Mouse (Mus musculus): ENCODE data around the gene Reln. TPM values are rescaled to one million over a fixed set of nuclear protein-coding genes. Genes with fewer than 3 reads are reported as not detected.

The Reln gene
- polyA plus RNA-seq, 1 experiment: 0.61 TPM

DNA sequence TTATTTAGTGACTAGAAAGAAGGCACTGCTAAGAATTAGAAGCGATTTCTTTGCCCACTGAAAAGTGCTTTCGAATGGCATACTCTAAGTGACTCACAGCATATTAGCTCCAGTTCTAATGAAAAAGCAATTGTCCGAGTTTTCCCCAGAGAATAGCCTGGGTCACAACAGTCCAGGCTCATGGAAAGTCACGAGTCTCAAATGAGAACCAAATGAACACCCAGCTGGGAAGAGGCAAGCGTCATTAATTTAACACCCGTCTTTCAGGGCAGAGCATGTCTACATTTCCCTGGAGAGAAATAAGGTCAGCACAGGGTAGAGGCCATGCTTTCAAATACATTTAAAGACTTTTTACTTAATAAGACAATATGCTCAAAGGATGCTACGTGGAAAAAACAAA, 312.8 kb downstream of the Reln start:
- no peak for DNase-seq
- no peaks in the 10 kb centered on the region for H3K27me3 ChIP-seq (ENCODE audit: control insufficient read depth, insufficient read depth, low read length)
- TF ChIP-seq CTCF (IDR thresholded peaks at IDR 0.05; ENCODE audit: borderline replicate concordance, control insufficient read depth, extremely low read depth, insufficient read depth, low read length, poor library complexity): no peak
- no peak for TF ChIP-seq POLR2A (IDR thresholded peaks at IDR 0.05; ENCODE audit: control insufficient read depth, extremely low read depth, insufficient read depth, low read length, poor library complexity)

DNA sequence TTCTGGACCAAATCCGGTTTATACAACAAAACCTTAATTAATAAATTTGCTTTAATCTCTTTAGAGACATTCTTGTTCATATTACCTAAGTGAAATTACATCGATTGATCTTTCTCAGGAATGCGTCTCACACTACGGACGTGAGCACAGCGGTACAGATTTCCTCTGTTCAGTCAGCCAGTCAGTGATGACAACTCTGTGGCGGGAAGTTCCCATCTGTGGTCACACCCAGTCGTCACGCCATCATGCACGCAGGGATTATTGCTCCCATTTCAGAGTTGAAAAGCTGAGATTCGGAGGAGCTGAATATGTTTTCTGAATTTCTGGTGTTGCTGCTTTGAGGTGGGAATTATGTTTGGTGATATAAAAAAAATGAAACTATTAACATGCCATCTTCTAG, 316.1 kb downstream of the Reln start:
- Histone ChIP-seq H3K27me3 (ENCODE audit: control insufficient read depth, insufficient read depth, low read length) (no peaks in the 10 kb centered on the region), H3K27ac (ENCODE audit: control insufficient read depth, insufficient read depth, low read length) (no peak overlapping the region), H3K4me3 (ENCODE audit: control insufficient read depth, insufficient read depth, low read length) (no peak overlapping the region), H3K4me1 (replicated peaks; ENCODE audit: control insufficient read depth, insufficient read depth, low read length) (no peaks in the 10 kb centered on the region), H3K36me3 (ENCODE audit: control insufficient read depth, insufficient read depth, low read length) (no peaks in the 10 kb centered on the region)
- no peak for DNase-seq
- TF ChIP-seq CTCF (IDR thresholded peaks at IDR 0.05; ENCODE audit: borderline replicate concordance, control insufficient read depth, extremely low read depth, insufficient read depth, low read length, poor library complexity) (no peak), POLR2A (IDR thresholded peaks at IDR 0.05; ENCODE audit: control insufficient read depth, extremely low read depth, insufficient read depth, low read length, poor library complexity) (no peak)
- 92% methylated on average over 11 of the region's 11 CpGs for WGBS

More for the DNA sequence above, 312.8 kb downstream of the Reln start:
- Histone ChIP-seq H3K36me3 (ENCODE audit: control insufficient read depth, insufficient read depth, low read length) (no peaks in the 10 kb centered on the region), H3K27ac (ENCODE audit: control insufficient read depth, insufficient read depth, low read length) (no peak overlapping the region), H3K4me3 (ENCODE audit: control insufficient read depth, insufficient read depth, low read length) (no peak overlapping the region), H3K4me1 (replicated peaks; ENCODE audit: control insufficient read depth, insufficient read depth, low read length) (no peaks in the 10 kb centered on the region)
- 87% methylated on average over 7 of the region's 7 CpGs for WGBS

DNA sequence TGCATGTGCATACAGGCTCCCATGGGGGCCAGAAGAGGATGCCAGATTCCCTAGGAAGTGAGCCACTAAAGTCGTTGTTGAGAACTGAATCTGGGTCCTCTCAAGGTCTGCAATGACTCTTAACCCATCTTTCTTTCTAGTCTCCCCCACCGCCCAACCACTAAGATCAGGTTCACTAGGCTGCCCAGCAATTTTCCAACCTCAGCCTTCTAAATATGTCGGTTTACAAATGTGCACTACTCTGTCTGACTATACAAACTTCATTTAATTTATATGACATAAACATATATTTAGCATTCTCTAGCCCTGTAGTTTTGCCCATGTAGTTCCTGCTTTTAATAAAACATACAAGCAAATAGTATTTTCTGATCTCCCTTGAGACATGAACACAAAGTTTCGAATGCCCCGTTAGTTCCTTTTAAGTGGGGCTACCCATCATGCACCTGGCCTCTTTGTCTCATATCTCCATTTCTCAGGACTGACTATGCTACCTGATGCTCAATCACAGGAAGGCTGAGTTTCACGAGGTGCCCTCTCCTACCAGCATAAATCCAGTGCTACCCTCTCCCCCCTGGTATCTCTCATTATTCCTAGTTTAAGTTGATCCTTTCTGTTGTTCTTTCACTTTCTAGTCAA, 317.1 kb downstream of the Reln start:
- WGBS: 82% methylated on average over 6 of the region's 6 CpGs
- no peak for TF ChIP-seq CTCF (IDR thresholded peaks at IDR 0.05; ENCODE audit: borderline replicate concordance, control insufficient read depth, extremely low read depth, insufficient read depth, low read length, poor library complexity)
- no peak for TF ChIP-seq POLR2A (IDR thresholded peaks at IDR 0.05; ENCODE audit: control insufficient read depth, extremely low read depth, insufficient read depth, low read length, poor library complexity)
- no peaks in the 10 kb centered on the region for H3K27me3 ChIP-seq (ENCODE audit: control insufficient read depth, insufficient read depth, low read length)
- no peaks in the 10 kb centered on the region for H3K4me1 ChIP-seq (replicated peaks; ENCODE audit: control insufficient read depth, insufficient read depth, low read length)
- DNase-seq: no peak
- no peak overlapping the region for H3K4me3 ChIP-seq (ENCODE audit: control insufficient read depth, insufficient read depth, low read length)
- H3K27ac ChIP-seq (ENCODE audit: control insufficient read depth, insufficient read depth, low read length): no peak overlapping the region
- no peaks in the 10 kb centered on the region for H3K36me3 ChIP-seq (ENCODE audit: control insufficient read depth, insufficient read depth, low read length)

DNA sequence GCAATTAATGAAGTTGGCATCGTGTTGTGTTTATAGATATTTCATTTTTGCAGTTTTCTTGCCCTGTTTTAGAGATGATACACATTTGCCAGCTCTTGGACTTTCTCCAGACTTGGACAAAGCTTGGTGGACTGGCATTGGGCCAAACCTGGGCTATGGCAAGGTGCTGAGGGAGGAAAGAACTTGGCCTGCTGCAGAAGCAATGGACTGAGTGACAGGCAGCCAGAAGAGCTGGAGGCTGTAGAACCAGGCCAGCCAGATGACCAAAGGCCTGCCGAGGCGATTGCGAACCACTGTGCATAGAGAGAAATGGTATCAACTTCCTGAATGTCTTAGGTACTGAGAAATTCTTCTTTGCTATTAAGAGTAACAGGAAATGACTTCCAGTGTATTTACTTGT, 318.8 kb downstream of the Reln start:
- DNase-seq: no peak
- Histone ChIP-seq H3K4me1 (replicated peaks; ENCODE audit: control insufficient read depth, insufficient read depth, low read length) (no peaks in the 10 kb centered on the region), H3K27me3 (ENCODE audit: control insufficient read depth, insufficient read depth, low read length) (no peaks in the 10 kb centered on the region), H3K27ac (ENCODE audit: control insufficient read depth, insufficient read depth, low read length) (no peak overlapping the region), H3K4me3 (ENCODE audit: control insufficient read depth, insufficient read depth, low read length) (no peak overlapping the region), H3K36me3 (ENCODE audit: control insufficient read depth, insufficient read depth, low read length) (no peaks in the 10 kb centered on the region)
- WGBS: 92% methylated on average over 4 of the region's 4 CpGs
- no peak for TF ChIP-seq CTCF (IDR thresholded peaks at IDR 0.05; ENCODE audit: borderline replicate concordance, control insufficient read depth, extremely low read depth, insufficient read depth, low read length, poor library complexity)
- no peak for TF ChIP-seq POLR2A (IDR thresholded peaks at IDR 0.05; ENCODE audit: control insufficient read depth, extremely low read depth, insufficient read depth, low read length, poor library complexity)

DNA sequence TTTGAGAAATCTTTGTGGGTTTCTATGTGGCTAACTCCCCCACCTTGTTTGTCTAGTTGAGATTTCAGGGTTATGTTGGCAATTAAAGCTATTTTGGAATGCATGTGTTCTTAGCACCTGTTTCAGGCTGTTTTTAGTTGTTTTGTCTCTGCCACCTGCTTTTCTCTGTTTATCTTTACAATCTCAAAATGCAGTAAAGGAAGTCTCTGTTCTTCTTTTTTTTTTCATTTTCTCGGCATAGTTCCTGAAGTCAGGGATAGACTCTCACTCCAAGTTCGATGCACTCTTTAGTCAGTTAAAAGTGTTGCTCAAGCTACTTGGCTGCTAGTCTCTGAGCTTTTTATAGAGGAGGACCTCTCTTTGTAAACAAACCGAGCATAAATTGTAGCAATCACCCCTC, 320.4 kb downstream of the Reln start:
- Histone ChIP-seq H3K27ac (ENCODE audit: control insufficient read depth, insufficient read depth, low read length) (no peak overlapping the region), H3K36me3 (ENCODE audit: control insufficient read depth, insufficient read depth, low read length) (no peaks in the 10 kb centered on the region), H3K4me1 (replicated peaks; ENCODE audit: control insufficient read depth, insufficient read depth, low read length) (no peaks in the 10 kb centered on the region), H3K4me3 (ENCODE audit: control insufficient read depth, insufficient read depth, low read length) (no peak overlapping the region), H3K27me3 (ENCODE audit: control insufficient read depth, insufficient read depth, low read length) (no peaks in the 10 kb centered on the region)
- no peak for TF ChIP-seq CTCF (IDR thresholded peaks at IDR 0.05; ENCODE audit: borderline replicate concordance, control insufficient read depth, extremely low read depth, insufficient read depth, low read length, poor library complexity)
- TF ChIP-seq POLR2A (IDR thresholded peaks at IDR 0.05; ENCODE audit: control insufficient read depth, extremely low read depth, insufficient read depth, low read length, poor library complexity): no peak
- DNase-seq: no peak
- WGBS: 37% methylated on average over 3 of the region's 3 CpGs

DNA sequence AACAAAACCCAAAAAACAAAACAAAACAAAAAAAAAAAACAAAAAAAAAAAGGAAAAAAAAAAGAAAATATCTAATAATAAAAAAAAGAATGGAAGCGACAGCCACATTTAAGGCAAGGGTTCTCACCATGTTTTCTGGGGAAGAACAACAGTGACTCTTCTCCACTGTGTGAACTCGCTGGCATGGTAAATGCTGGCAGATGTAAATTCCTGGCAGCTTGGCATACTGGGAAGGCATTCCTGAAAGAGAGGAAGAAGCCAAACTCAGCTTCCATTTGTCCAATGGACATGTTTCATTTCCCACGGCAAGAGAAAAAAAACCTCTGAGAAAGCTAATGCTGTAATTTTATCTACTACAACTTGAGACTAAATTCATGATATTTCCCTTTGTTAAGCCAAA, 326.6 kb downstream of the Reln start:
- WGBS: 82% methylated on average over 3 of the region's 3 CpGs
- no peak overlapping the region for H3K27ac ChIP-seq (ENCODE audit: control insufficient read depth, insufficient read depth, low read length)
- H3K4me3 ChIP-seq (ENCODE audit: control insufficient read depth, insufficient read depth, low read length): no peak overlapping the region

DNA sequence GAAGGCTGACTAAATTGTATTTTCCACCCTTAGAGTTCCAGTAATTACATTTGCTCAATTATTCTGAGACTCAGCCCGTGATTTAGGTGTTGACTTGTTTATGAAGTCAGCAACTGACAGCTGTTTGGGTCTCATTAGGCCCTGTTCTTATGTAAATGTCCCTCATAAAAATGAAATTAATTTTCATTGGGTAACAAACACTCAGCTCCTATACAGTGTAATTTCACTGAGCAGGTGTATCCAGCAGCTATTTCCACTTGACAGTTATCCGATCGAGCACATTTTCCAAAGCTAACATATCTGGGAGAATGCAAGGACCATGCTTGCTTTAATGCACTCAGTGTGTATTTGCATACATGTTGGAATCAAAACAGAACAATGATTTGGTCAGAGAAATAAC, 330.0 kb downstream of the Reln start:
- TF ChIP-seq CTCF (IDR thresholded peaks at IDR 0.05; ENCODE audit: borderline replicate concordance, control insufficient read depth, extremely low read depth, insufficient read depth, low read length, poor library complexity) (no peak), POLR2A (IDR thresholded peaks at IDR 0.05; ENCODE audit: control insufficient read depth, extremely low read depth, insufficient read depth, low read length, poor library complexity) (no peak)
- H3K4me3 ChIP-seq (ENCODE audit: control insufficient read depth, insufficient read depth, low read length): no peak overlapping the region
- no peaks in the 10 kb centered on the region for H3K36me3 ChIP-seq (ENCODE audit: control insufficient read depth, insufficient read depth, low read length)
- no peak for DNase-seq
- no peaks in the 10 kb centered on the region for H3K27me3 ChIP-seq (ENCODE audit: control insufficient read depth, insufficient read depth, low read length)
- no peak overlapping the region for H3K27ac ChIP-seq (ENCODE audit: control insufficient read depth, insufficient read depth, low read length)
- WGBS: 94% methylated on average over 3 of the region's 3 CpGs
- H3K4me1 ChIP-seq (replicated peaks; ENCODE audit: control insufficient read depth, insufficient read depth, low read length): no peaks in the 10 kb centered on the region

More for the DNA sequence above, 326.6 kb downstream of the Reln start:
- no peak for DNase-seq
- no peaks in the 10 kb centered on the region for H3K36me3 ChIP-seq (ENCODE audit: control insufficient read depth, insufficient read depth, low read length)
- TF ChIP-seq POLR2A (IDR thresholded peaks at IDR 0.05; ENCODE audit: control insufficient read depth, extremely low read depth, insufficient read depth, low read length, poor library complexity): no peak
- TF ChIP-seq CTCF (IDR thresholded peaks at IDR 0.05; ENCODE audit: borderline replicate concordance, control insufficient read depth, extremely low read depth, insufficient read depth, low read length, poor library complexity): no peak
- no peaks in the 10 kb centered on the region for H3K27me3 ChIP-seq (ENCODE audit: control insufficient read depth, insufficient read depth, low read length)
- no peaks in the 10 kb centered on the region for H3K4me1 ChIP-seq (replicated peaks; ENCODE audit: control insufficient read depth, insufficient read depth, low read length)

All from thymus, adult 2 months (tissue).